Comparison of ENCODE assay signal across 10 mouse cellular contexts in genomic region chr4:53110356-53110755, GRCm38 (mm10). TPM values are rescaled to one million over a fixed set of nuclear protein-coding genes. Genes with fewer than 3 reads are reported as not detected.
DNase-seq lines count a peak whose midpoint lies in the region; TF ChIP-seq lines count a peak whose summit lies in the region.
"Had no signal": no experiment of that assay in that cellular context is flagged by ENCODE, and none has a peak within 500 bp of the region (broad histone marks: within the 10 kb centered on the region; RNA-seq: fewer than 3 reads in every experiment).

No protein-coding gene starts in this region.

- intact Hi-C loops in gastrocnemius, adult 2 months (cut with DNase I): loop anchor here (2.0 to 10.0 kb wide), 2 partner anchors 244 to 334 kb away; partner anchors contain the start of gene Slc44a1
- intact Hi-C loops in gastrocnemius, postnatal 14 days (cut with DNase I; ENCODE audit: low total_unique reads): loop anchor here (10.0 kb wide), 1 partner anchor 84 kb away; no protein-coding TSS in a partner anchor

- H3K27ac ChIP-seq in gastrocnemius, adult 2 months: peak overlapping the region; percentile 78

- H3K4me3 ChIP-seq in gastrocnemius, adult 2 months: no peak overlapping the region

- peak; percentile 11 for DNase-seq in gastrocnemius, adult 2 months
- no peak for DNase-seq in gastrocnemius, postnatal 10 days
- DNase-seq in lung, postnatal 36 days: peak; percentile 64
- no peak for DNase-seq in lung, postnatal 25 days (ENCODE audit: low spot score)
- peak; percentile 33 for DNase-seq in cerebellum, adult 8-10 months
- DNase-seq in retina, adult 2 months (ENCODE audit: low read depth, low spot score): peak; percentile 34
- DNase-seq in natural killer cell, adult 2 months (ENCODE audit: low spot score in 2 of 2): no peak
- no peak for DNase-seq in gastrocnemius, postnatal 14 days
- DNase-seq: kidney, postnatal 4 days; thymus, postnatal 4 days had no signal

- TF ChIP-seq CTCF in gastrocnemius, adult 2 months (IDR thresholded peaks at IDR 0.05): peak; percentile 72

RNA-seq across cellular contexts. Expression of gene Abca1, which starts 49.3 kb away (rescaled TPM):
- 1 to 10 TPM; 5.9 to 8.6 TPM for total RNA-seq in gastrocnemius, adult 2 months (2021)
- 10 to 100 TPM; 13.8 to 18.3 TPM for total RNA-seq in gastrocnemius, postnatal 10 days (2021)
- total RNA-seq in gastrocnemius, postnatal 14 days (2021): 10 to 100 TPM; 14.7 to 25.4 TPM

Comparison
In these comparisons a context has a peak if more than half of its experiments do, and no peak if none do; other contexts are left out.
1. DNase-seq: peak in gastrocnemius, adult 2 months (single experiment), lung, postnatal 36 days (single experiment), cerebellum, adult 8-10 months (single experiment) and retina, adult 2 months (single experiment); none in gastrocnemius, postnatal 10 days (single experiment), lung, postnatal 25 days (single experiment), natural killer cell, adult 2 months (0 of 2) and gastrocnemius, postnatal 14 days (single experiment).